Mouse (Mus musculus): ENCODE measurements around the gene Glrx5.

Glrx5 gene

DNA sequence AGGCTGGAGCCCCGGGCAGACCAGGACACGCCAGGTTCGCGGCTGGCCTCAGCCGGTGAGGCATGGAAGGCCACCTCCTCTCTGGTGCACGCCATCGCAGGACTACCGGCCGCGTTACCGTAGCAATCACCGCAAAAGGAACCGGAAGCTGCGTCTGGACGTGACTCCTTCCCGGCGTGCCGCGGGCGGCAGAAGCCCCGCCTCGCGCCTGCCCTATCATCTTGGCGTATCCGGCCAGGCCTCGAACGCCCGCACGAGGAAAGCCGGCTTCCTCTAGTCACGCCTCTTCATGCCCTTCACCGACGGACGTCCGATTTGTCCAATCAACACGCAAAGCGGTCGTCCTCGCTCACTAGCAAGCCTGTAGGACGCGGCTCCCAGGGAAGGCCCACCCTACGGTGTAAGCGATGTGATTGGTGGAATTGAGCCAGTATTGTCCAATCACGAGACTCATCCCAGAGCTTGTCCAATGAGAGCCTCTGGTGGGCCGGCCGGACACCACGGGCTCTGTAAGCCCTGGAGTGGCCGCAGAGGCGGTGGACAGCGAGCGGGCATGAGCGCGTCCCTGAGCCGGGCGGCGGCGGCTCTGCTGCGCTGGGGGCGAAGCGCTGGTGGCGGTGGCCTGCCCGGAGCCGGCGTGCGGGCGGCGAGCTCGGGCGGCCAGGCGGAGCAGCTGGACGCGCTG lies at the start of gene Glrx5:
Gene Glrx5, plus strand, starts transcription at position 542 of the 685 bp plus-strand sequence.
- peak; percentile 95 to 99 for DNase-seq

DNA sequence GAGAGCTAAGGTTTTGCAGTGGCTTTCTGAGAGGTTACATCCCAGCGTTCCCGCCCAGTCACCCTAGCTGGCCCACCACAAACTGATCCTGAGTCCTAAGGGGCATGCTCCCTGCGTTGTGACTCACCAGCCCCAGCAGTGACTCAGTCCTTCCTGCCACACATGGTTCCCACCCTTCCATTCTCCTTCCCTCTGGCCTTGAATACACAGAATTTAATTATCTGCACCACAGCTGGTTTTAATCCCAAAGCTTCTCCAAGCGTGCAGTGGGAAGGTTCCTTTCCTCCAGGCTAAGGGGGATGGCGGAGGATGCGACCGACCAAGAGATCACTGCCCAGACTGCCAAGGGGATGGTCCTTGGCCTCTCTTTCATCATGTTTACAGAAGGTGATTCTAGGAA lies 49.0 kb upstream of the Glrx5 start:
- DNase-seq = no peak

DNA sequence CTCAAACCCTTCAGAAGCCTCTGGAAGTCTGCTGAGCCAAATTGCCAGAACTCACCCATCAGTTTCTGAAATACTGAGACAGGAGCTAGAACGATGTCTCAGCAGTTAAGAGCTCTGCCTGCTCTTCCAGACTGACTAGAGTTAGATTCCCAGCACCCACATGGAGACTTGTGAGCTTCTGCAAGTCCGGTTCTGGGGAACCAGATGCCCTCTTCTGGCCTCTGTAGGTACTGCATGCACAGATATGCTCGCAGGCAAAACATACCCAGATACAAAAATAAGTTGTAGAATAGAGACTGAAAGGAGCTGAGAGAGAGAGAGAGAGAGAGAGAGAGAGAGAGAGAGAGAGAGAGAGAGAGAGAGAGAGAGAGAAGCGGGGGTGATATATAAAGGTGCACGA lies 47.4 kb upstream of the Glrx5 start:
- no peak for DNase-seq

DNA sequence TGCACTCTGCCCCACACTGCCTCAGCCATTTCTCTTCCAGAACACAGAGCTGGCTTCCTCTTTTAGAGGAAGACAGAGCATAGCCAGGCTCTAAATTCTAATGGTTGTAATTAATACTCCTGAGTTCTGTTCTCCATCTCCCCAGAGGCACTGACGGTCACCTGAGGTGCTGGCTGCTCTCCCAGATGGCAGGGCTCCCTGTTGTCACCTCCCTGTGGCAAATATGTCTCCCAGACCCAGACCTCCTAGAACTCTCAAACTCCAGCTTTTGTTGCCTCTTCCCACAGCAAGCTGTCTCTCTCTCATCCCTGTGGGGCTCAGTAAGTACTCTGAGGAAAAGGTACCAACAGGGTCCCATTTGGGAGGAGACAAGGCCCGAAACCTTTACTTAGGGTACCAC lies 46.5 kb upstream of the Glrx5 start:
- DNase-seq = no peak

DNA sequence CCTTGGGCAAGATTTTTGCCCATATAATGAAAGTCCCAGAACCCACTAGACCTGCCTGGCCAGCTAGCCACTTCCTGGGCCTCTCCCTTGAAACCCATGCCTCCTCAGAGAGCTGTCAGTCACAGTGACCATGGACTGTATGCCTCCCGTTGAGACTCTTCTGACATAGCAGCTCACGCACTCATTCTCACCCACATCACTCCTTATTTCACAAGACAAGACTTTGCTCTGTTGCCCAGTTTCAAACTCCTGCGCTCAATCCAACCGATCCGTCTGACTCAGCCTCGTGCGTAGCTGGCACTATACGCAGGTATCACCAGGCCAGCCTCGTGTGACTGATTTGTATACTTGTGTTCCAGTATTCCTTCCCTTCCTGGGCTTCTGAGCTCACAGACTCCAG lies 45.7 kb upstream of the Glrx5 start:
- DNase-seq = no peak

DNA sequence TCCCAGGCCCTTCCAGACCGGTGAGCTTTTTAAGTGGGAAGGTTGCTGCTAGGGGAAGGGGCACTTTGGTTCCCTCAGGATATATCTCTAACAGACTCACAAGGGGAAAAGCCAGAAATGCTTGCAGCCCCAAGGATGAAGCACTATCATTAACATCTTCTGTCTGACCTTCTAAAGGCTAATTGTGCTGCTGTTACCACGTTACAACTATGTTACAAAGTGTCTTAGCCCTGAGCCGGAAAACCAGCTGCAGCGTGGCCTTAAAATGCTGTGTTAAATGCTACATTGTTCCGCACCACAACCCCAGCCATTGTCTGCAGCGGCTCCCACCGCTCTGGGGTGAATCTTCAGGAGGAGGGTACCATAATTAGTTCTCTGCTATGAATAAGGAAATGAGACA lies 44.6 kb upstream of the Glrx5 start:
- no peak for DNase-seq

DNA sequence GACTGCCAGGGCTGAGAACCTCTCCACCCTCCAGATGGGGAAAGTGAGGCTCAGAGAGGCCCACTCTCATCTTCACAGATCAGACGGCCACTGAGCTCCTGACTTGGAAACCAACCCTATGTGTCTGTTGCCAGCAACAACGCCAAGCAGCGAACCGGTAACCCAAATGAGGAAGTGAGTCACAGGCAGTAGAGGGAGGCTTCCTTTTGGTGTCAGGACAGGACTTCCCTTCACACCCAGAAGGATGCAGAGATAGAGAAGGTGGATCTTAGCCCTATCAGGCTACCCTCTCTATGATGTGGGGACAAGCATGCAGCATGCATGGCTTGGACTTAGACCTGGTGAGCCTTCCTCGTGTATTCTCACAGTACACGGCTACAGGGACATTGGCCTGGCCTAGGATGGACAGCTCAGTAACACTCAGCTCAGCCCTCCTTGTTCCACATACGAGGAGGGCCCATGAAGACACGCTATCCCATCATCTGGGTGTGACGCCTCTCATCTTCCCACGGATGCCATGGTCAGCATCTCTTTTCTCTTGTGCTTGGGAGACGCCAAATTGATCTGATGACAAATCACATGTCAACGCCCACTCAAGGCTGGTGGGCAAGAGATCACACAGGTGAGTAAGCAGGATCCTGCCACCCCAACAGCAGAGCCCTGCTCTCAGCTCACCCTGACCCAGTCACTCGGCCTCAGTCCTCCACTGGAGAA lies 41.6 kb upstream of the Glrx5 start:
- peak in 1 of 2 experiments; percentile 45 for DNase-seq

DNA sequence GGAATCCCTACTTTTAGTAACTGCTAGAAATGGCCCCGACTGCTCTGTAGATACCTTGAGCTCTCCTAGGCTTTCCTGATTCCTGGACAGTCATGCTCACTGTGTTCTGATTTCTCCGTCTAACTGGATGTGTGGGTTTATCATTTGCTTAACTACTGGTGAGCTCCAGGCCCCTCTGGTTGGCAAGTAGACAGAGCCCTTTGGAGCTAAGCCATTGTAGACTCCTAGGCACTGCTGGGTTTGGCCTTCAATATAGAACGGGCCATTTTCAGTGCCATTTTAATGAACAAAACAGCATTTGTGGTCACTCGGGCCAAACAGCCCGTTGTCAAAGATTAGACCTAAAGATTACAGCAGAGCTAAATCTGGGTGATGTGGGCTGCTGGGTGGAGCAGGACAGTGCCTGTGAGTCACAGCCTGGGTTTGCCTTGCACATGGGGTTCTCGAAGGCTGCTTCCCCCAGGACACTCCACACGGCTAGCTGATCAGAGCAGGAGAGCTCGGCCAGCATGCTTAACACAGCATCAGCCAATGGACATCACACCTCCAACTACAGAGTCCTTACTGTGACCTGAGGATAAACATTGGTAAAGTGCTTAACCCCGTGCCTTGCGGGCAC lies 40.3 kb upstream of the Glrx5 start:
- DNase-seq = no peak

DNA sequence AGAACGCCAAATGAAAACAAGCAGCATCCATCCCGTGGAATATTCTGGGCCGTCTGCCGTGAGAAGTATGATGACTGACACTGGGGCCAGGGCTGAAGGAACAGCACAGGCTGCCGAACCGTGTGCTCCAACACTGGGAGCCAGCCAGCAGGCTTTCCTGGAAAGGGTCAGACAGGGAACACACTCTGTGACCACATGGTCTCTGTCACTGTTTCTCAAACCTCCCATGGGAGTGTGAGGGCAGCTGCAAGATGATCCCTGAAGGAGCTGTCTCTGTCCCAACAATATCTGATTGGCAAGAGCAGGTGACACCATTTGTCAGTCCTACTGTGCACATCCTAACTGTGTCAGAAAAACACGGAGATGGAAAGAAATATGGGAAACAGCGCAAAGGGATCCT lies 39.6 kb upstream of the Glrx5 start:
- DNase-seq = no peak

DNA sequence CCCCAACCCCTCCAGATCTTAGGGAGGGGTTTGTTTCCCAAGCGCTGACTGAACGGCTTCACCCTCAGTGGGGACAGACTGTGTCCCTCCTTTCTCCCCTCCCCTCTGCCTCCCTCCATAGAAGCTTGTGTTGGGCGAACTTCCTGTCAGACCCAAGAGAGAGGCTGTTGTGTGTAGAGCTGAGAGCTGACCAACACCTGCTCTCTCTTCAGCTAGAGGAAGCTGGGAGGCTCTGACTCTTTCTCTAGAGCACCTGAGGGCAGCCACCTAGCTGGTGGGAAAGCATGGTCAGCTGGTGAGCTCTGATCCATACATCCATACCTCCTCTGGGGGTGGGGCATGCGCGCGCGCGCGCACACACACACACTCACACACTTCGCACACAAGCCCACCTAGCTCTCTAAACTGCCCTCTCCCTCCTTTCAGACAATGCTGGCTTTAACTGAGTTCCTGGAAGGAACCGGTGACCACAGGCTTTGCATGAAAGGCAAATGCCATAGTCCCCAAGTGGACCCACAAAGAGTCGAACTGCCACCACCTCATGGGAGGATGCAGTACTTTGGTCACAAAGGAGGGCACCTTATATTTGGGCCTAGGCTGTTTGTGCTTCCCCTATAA lies 37.1 kb upstream of the Glrx5 start:
- DNase-seq = no peak

DNA sequence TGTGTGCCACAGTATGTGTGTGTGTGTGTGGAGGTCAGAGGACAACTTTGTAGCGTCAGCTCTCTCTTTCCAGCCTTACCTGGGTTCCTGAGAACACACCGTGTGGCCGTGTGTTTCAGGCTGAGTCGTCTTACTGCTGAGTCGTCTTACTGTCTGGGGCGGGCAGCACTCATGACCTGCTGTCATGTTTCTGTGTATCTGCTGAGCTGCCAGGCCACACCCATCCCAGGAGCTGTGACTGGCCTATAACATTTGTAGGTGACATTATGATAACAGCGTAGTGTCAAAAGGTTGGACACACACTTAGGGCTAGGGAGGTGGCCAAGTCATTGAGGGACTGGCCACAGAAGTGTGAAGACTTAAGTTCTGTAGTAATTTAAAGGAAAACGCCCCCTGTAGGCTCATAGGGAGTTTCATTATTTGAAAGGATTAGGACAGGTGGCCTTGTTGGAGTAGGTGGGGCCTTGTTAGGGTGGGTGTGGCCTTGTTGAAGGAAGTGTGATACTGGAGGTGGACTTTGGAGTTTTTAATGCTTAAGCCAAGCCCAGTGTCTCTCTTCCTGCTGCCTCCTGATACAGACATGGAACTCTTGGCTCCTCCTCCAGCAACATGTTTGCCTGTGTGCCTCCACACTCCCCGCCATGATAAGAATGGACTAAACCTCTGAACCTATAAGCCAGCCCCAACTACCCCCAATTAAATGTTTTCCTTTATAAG lies 36.3 kb upstream of the Glrx5 start:
- no peak for DNase-seq

DNA sequence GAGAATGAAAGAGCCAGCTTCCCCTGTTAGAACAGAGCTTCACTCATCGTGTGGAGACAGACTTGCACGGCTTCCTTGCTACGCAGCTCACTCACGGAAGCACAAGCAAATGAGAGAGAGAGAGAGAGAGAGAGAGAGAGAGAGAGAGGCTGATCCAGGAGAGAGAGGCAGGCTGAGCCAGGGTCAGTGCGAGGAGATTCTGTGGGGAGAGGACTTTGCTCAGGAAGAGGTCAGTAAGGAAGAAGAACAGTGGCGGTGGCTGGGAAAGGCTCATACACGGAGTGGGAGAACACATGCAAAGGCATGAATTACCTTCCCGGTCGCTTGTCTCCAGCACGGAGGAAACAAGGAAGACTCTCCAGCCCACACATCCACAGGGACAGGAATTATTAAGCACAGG lies 35.3 kb upstream of the Glrx5 start:
- no peak for DNase-seq

DNA sequence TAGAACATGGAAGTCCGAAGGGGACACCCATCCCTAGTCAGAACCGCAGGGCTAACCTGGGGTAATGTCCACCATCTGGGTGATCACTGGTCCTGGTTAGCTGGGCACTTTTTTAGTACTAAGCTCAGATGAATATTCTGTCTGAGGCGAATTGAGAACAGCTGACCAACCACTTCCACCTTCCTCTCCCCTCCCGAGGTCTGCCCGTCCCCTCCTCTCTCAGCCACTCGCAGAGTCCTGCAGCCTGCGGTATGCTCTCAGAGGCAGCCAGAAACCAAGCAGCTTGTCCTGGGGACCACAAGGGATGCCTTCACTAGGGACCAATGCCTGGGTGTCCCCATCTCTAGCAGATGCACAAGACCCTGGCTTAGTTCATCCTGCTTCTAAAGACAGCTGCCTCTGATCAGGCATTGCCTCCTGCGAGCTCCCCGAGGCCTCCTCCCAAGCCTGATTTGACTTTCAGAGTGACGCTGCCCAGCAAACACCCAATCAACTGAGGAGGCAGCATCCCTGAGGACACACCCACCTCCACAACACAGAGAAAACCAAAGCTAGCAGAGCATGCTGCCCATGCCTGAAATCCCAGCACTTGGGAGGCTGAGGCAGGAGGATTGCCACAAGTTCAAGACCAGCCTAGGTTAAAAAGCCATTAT lies 34.7 kb upstream of the Glrx5 start:
- no peak for DNase-seq

DNA sequence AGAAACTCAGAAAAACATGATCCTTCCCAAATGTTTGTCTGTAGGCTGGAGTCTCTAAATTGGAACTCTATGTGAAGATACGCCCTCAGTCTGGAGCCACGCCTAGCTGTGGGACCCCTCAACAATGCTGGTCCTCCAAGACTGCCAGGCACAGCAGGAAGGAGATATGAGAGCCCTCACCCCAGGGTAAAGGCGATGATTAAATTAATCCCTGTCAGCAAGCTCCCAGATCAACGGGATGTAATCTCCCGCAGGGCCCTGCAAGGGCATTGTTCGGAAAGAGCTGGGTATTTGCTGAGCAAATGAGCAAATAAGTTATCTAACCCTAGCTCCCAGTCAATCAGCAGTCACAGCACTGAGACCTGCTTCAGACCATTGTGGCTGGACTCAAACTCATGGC lies 33.9 kb upstream of the Glrx5 start:
- DNase-seq = no peak

DNA sequence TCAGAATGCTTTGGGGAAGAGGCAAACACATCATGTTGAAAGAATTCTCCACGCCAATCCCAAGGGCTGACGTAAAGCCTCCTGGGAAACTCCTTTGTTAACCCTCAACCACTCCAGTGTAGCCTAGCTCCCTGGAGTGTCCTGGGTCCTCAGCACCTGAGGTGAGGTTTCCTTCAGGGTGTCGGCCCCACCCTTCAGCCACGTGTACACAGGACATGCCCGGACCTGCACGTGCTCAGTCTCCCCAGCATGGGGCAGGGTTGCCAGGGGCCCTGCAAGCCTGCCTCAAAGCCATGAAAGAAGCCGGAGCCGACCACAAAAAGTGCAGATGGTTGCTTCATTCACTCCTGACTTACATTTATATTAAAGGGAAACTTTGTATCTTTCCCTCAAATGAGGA lies 33.3 kb upstream of the Glrx5 start:
- peak; percentile 40 to 68 for DNase-seq

DNA sequence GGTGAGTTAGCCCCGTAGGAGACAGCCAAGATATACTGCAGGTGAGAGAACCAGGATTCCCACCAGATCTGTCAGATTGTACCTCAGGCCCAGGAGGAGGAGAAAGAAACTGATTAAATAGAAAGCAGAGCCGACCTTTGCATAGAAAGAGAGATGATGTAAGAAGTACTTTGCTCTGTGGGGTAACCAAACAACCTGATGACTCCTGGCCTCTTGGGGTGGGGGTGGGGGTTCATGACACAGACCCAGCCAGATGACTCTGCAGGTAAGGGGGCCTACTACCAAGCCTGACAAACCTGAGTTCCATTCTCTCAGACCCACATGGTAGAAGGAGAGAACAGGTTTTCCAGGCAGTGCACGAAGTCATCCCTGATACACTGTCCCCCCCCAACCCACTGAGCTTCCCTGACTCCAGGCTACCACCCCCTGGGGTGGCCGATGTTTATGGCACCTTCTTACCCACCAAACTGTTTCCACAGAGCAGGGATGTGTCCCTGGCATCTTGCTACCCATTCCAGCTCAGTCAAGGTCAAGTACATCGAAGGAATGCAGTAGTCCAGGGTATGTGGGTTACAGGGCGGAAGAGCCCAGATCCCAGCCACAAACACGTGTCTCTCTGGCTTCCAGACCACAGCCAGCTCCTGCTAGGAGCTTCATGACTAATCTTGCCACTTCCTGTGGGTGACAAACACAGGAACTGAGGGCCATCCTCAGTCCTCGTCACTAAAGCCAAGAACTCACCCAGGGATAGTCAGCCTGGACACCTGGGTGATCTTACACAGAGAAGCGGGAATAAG lies 31.8 kb upstream of the Glrx5 start:
- DNase-seq = no peak

DNA sequence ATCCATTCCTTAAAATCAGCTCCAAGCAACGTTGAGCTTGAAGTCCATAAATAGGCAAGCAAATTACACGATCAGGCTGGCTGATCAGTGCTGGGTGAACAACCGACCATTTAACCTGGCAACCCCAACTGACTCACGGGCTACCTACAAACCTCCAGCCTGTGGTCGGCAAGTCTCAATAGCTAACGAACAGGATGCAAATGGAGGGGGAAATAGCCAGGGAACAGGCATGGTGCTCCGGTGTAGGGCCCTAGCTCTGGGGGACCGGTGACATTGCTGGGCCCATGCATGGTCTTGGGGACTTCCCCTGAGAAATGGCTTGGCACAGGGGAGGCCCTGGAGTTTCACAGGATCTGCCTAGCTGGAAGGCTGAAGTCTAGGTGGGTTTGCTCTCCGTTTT lies 31.2 kb upstream of the Glrx5 start:
- no peak for DNase-seq

DNA sequence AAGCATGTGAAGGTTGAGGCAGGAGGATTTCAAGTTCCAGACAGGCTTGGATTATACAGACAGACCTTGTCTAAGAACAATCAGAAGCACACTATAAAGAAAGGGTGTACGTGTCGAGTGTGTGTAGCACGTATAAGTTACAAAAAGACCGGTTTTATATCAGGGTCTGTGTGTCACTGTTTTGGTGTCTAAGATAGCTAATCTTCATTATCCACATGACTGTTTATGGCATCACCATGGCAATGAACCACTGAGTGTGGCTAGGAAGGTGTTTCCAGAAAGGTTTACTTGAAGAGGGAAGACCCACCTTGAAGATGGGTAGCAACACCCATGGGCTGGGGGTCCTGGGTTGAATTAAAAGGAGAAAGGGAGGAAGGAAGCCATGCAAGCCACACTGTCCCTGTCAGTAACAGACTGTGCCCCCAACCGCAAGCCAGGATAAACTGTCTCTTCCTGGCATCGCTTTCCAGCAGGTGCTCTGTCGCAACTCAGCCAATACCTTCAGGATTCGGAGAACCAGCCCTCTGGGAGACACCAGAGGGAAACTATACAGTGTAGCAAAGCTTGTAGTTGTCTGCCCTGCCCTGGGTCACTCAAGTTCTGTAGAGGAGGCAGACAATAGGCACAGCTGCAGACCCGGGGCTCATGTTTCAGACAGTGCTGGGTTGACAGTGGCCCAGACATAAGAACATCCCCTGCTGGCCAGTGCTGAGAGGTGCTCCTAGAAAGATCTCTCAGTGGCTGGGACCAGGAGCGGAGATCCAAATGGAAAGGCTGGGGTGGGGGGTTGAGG lies 30.0 kb upstream of the Glrx5 start:
- DNase-seq = no peak

DNA sequence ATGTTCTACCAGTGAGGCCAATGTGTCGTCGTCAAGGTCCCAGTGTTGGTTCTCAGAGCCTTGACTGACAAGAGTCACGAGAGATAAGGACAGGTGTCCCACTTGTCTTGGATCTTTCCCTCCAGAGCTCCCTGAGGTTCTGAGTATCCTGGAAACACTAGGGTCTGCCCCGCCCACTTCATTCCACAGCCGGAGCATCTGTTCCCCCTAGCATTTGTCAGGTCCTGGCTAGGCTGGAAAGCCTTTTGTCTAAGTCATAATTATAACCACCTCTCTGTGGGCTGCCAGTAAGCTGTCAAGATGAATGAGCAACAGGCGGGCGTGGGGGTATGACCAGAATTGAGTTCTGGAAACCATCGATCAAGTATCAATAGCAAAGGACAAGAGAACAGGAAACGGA lies 29.3 kb upstream of the Glrx5 start:
- DNase-seq = no peak

DNA sequence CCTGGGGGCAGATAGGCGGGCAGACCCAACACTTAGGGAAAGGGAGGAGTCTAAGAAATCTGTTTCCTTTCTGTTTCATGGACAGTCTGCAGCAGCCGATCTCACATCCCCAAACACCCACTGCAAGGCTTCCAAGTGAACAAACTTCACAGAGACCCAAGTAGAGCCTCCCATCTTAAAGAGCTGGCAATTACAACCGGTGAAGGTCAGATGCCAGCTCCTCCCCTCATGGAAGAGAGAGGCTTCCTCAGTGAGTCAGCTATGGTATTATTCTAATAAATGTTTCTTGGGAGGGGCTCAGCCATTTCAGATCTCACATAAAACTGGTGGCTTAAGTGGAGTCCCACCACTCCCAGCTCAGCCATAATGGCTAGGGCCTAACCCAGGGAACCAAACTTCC lies 28.8 kb upstream of the Glrx5 start:
- DNase-seq = no peak

Measured in thymus, postnatal 36 days (tissue).